Mouse (Mus musculus) naive thymus-derived CD4-positive, alpha-beta T cell, adult 2 months (primary cell): ENCODE data around the gene Rps25.
A peak's percentile ranks its signal among the peaks of the same experiment; 100 is the strongest.
"Not testable (repeated sequence)": the region's sequence is repeated elsewhere in the genome, so short reads cannot be mapped to it uniquely, and the experiment has no call there.

Experiments
- DNase-seq: peaks from one replicate; pipeline ENCODE4 v3.0.0-alpha.2; 2011; ENCODE audit warnings: low read depth

Rps25 gene

GRCm38 (mm10) chr9:44406906-44407751, at the start of gene Rps25, which contains the start of gene Trappc4:
Gene Rps25, plus strand, starts transcription at chr9:44407139.
Gene Trappc4, minus strand, starts transcription at chr9:44407600.
- DNase-seq, result peak; percentile 96

- peak; percentile 70 for DNase-seq
Observed at GRCm38 (mm10) chr9:44357207-44357606, 49.7 kb upstream of the Rps25 start.

GRCm38 (mm10) chr9:44361190-44361917, 45.6 kb upstream of the Rps25 start, which contains the start of gene Vps11:
Gene Vps11, minus strand, starts transcription at chr9:44361670.
- DNase-seq, result peak; percentile 98

GRCm38 (mm10) chr9:44361931-44362330, 45.0 kb upstream of the Rps25 start:
- DNase-seq, result not testable (repeated sequence)

GRCm38 (mm10) chr9:44364480-44364879, 42.5 kb upstream of the Rps25 start:
- peak; percentile 65 for DNase-seq

GRCm38 (mm10) chr9:44373386-44373785, 33.6 kb upstream of the Rps25 start:
- no peak for DNase-seq

GRCm38 (mm10) chr9:44376141-44376540, 30.8 kb upstream of the Rps25 start:
- DNase-seq, result no peak

- not testable (repeated sequence) for DNase-seq
Observed at GRCm38 (mm10) chr9:44377335-44377734, 29.6 kb upstream of the Rps25 start.

GRCm38 (mm10) chr9:44378153-44378730, 28.7 kb upstream of the Rps25 start:
- peak; percentile 55 for DNase-seq

- DNase-seq, result peak; percentile 99
Observed at GRCm38 (mm10) chr9:44379054-44379834, 27.7 kb upstream of the Rps25 start, which contains the start of gene Hyou1. Gene Hyou1, plus strand, starts transcription at chr9:44379490.

GRCm38 (mm10) chr9:44379862-44380261, 27.1 kb upstream of the Rps25 start:
- no peak for DNase-seq

- DNase-seq, result no peak
Observed at GRCm38 (mm10) chr9:44384596-44384995, 22.3 kb upstream of the Rps25 start.

- no peak for DNase-seq
Observed at GRCm38 (mm10) chr9:44387221-44387620, 19.7 kb upstream of the Rps25 start.

- peak; percentile 74 for DNase-seq
Observed at GRCm38 (mm10) chr9:44389273-44389672, 17.7 kb upstream of the Rps25 start.

GRCm38 (mm10) chr9:44391466-44391865, 15.5 kb upstream of the Rps25 start:
- DNase-seq, result peak; percentile 74

GRCm38 (mm10) chr9:44396684-44397411, 10.1 kb upstream of the Rps25 start, which contains the start of gene Slc37a4:
Gene Slc37a4, plus strand, starts transcription at chr9:44396852.
- DNase-seq, result peak; percentile 92

GRCm38 (mm10) chr9:44398087-44398486, 8.9 kb upstream of the Rps25 start:
- DNase-seq, result no peak

GRCm38 (mm10) chr9:44398551-44398950, 8.4 kb upstream of the Rps25 start:
- no peak for DNase-seq

- DNase-seq, result no peak
Observed at GRCm38 (mm10) chr9:44399114-44399794, 7.7 kb upstream of the Rps25 start.

- DNase-seq, result no peak
Observed at GRCm38 (mm10) chr9:44399795-44400114, 7.2 kb upstream of the Rps25 start.
